Mouse (Mus musculus): ENCODE measurements at regions not wholly inside any gene's neighbourhood (a gene's known extent, or its start where the extent isn't known, plus 50 kb on each side); places are given as distances from the start of the nearest gene placed in this dataset.
A peak's percentile ranks its signal among the peaks of the same experiment; 100 is the strongest.

- Histone ChIP-seq H3K4me3 (no peak overlapping the region), H3K9me3 (no peaks in the 10 kb centered on the region), H3K4me1 (no peaks in the 10 kb centered on the region), H3K27me3 (no peaks in the 10 kb centered on the region), H3K27ac (replicated peaks) (no peak overlapping the region), H3K9ac (replicated peaks) (no peak overlapping the region), H3K4me2 (replicated peaks) (no peak overlapping the region), H3K36me3 (no peaks in the 10 kb centered on the region)
- WGBS = 84% methylated on average over 4 of the region's 4 CpGs
- ATAC-seq (replicated peaks) = no peak
These were observed 276.2 kb upstream of the Chrm3 start for GRCm38 (mm10) chr13:10636859-10637258.

- no peaks in the 10 kb centered on the region for H3K36me3 ChIP-seq
- H3K9ac ChIP-seq (replicated peaks) = no peak overlapping the region
- H3K4me2 ChIP-seq (replicated peaks) = no peak overlapping the region
- H3K9me3 ChIP-seq = no peaks in the 10 kb centered on the region
- no peak overlapping the region for H3K27ac ChIP-seq (replicated peaks)
- H3K4me3 ChIP-seq = no peak overlapping the region
- 41% methylated on average over 2 of the region's 2 CpGs for WGBS
- no peaks in the 10 kb centered on the region for H3K4me1 ChIP-seq
- ATAC-seq (replicated peaks) = no peak
- H3K27me3 ChIP-seq = no peaks in the 10 kb centered on the region
These were observed 269.8 kb upstream of the Chrm3 start for GRCm38 (mm10) chr13:10630467-10630866.

GRCm38 (mm10) chr13:10619661-10620060 is 259.0 kb upstream of the Chrm3 start:
- H3K4me1 ChIP-seq = no peaks in the 10 kb centered on the region
- ATAC-seq (replicated peaks) = peak; percentile 80
- no peaks in the 10 kb centered on the region for H3K36me3 ChIP-seq
- H3K4me2 ChIP-seq (replicated peaks) = no peak overlapping the region
- H3K27me3 ChIP-seq = no peaks in the 10 kb centered on the region
- no peak overlapping the region for H3K9ac ChIP-seq (replicated peaks)
- H3K4me3 ChIP-seq = no peak overlapping the region
- no peaks in the 10 kb centered on the region for H3K9me3 ChIP-seq
- H3K27ac ChIP-seq (replicated peaks) = no peak overlapping the region

- Histone ChIP-seq H3K27me3 (no peaks in the 10 kb centered on the region), H3K4me3 (no peak overlapping the region), H3K9me3 (no peaks in the 10 kb centered on the region), H3K9ac (replicated peaks) (no peak overlapping the region), H3K27ac (replicated peaks) (no peak overlapping the region), H3K36me3 (no peaks in the 10 kb centered on the region), H3K4me1 (no peaks in the 10 kb centered on the region), H3K4me2 (replicated peaks) (no peak overlapping the region)
- ATAC-seq (replicated peaks) = no peak
- 71% methylated on average over 3 of the region's 3 CpGs for WGBS
These were observed 257.8 kb upstream of the Chrm3 start for GRCm38 (mm10) chr13:10618421-10618954.

- no peaks in the 10 kb centered on the region for H3K27me3 ChIP-seq
- H3K9me3 ChIP-seq = no peaks in the 10 kb centered on the region
- ATAC-seq (replicated peaks) = no peak
- no peak overlapping the region for H3K9ac ChIP-seq (replicated peaks)
- H3K36me3 ChIP-seq = no peaks in the 10 kb centered on the region
- H3K27ac ChIP-seq (replicated peaks) = no peak overlapping the region
- no peaks in the 10 kb centered on the region for H3K4me1 ChIP-seq
- no peak overlapping the region for H3K4me2 ChIP-seq (replicated peaks)
- H3K4me3 ChIP-seq = no peak overlapping the region
- 55% methylated on average over 5 of the region's 5 CpGs for WGBS
These were observed 214.3 kb upstream of the Chrm3 start for GRCm38 (mm10) chr13:10574951-10575350.

- no peak for ATAC-seq (replicated peaks)
- no peaks in the 10 kb centered on the region for H3K36me3 ChIP-seq
These were observed 206.2 kb upstream of the Chrm3 start for GRCm38 (mm10) chr13:10566825-10567224.

GRCm38 (mm10) chr13:10557559-10557958 is 196.9 kb upstream of the Chrm3 start:
- Histone ChIP-seq H3K9me3 (no peaks in the 10 kb centered on the region), H3K27me3 (no peaks in the 10 kb centered on the region), H3K4me1 (no peaks in the 10 kb centered on the region), H3K27ac (replicated peaks) (no peak overlapping the region), H3K9ac (replicated peaks) (no peak overlapping the region), H3K4me3 (no peak overlapping the region), H3K36me3 (no peaks in the 10 kb centered on the region), H3K4me2 (replicated peaks) (no peak overlapping the region)
- 69% methylated on average over 1 of the region's 1 CpGs for WGBS
- ATAC-seq (replicated peaks) = no peak

More at GRCm38 (mm10) chr13:10566825-10567224, 206.2 kb upstream of the Chrm3 start:
- Histone ChIP-seq H3K27ac (replicated peaks) (no peak overlapping the region), H3K4me1 (no peaks in the 10 kb centered on the region), H3K9ac (replicated peaks) (no peak overlapping the region), H3K27me3 (no peaks in the 10 kb centered on the region), H3K4me3 (no peak overlapping the region), H3K9me3 (no peaks in the 10 kb centered on the region), H3K4me2 (replicated peaks) (no peak overlapping the region)
- 95% methylated on average over 1 of the region's 1 CpGs for WGBS

- no peak for ATAC-seq (replicated peaks)
- WGBS = 77% methylated on average over 2 of the region's 2 CpGs
- H3K36me3 ChIP-seq = no peaks in the 10 kb centered on the region
These were observed 193.9 kb upstream of the Chrm3 start for GRCm38 (mm10) chr13:10554595-10554994.

GRCm38 (mm10) chr13:10542723-10543122 is 182.1 kb upstream of the Chrm3 start:
- Histone ChIP-seq H3K4me3 (no peak overlapping the region), H3K27ac (replicated peaks) (no peak overlapping the region), H3K9ac (replicated peaks) (no peak overlapping the region), H3K9me3 (no peaks in the 10 kb centered on the region), H3K36me3 (no peaks in the 10 kb centered on the region), H3K27me3 (no peaks in the 10 kb centered on the region), H3K4me2 (replicated peaks) (no peak overlapping the region), H3K4me1 (no peaks in the 10 kb centered on the region)
- 97% methylated on average over 1 of the region's 1 CpGs for WGBS
- ATAC-seq (replicated peaks) = no peak

More at GRCm38 (mm10) chr13:10554595-10554994, 193.9 kb upstream of the Chrm3 start:
- no peaks in the 10 kb centered on the region for H3K27me3 ChIP-seq
- H3K27ac ChIP-seq (replicated peaks) = no peak overlapping the region
- H3K4me2 ChIP-seq (replicated peaks) = no peak overlapping the region
- no peak overlapping the region for H3K9ac ChIP-seq (replicated peaks)
- no peaks in the 10 kb centered on the region for H3K4me1 ChIP-seq
- H3K9me3 ChIP-seq = no peaks in the 10 kb centered on the region
- H3K4me3 ChIP-seq = no peak overlapping the region

GRCm38 (mm10) chr13:10540197-10540940 is 179.7 kb upstream of the Chrm3 start:
- Histone ChIP-seq H3K4me3 (no peak overlapping the region), H3K9ac (replicated peaks) (no peak overlapping the region), H3K4me2 (replicated peaks) (no peak overlapping the region), H3K27me3 (no peaks in the 10 kb centered on the region), H3K9me3 (no peaks in the 10 kb centered on the region), H3K36me3 (no peaks in the 10 kb centered on the region), H3K4me1 (no peaks in the 10 kb centered on the region), H3K27ac (replicated peaks) (no peak overlapping the region)
- 74% methylated on average over 8 of the region's 8 CpGs for WGBS
- peak; percentile 48; the same call in 1 of the 2 replicates for ATAC-seq (replicated peaks)

GRCm38 (mm10) chr13:10538927-10539326 is 178.3 kb upstream of the Chrm3 start:
- no peak for ATAC-seq (replicated peaks)
- Histone ChIP-seq H3K4me2 (replicated peaks) (no peak overlapping the region), H3K4me1 (no peaks in the 10 kb centered on the region), H3K27me3 (no peaks in the 10 kb centered on the region), H3K27ac (replicated peaks) (no peak overlapping the region), H3K4me3 (no peak overlapping the region), H3K9me3 (no peaks in the 10 kb centered on the region), H3K9ac (replicated peaks) (no peak overlapping the region), H3K36me3 (no peaks in the 10 kb centered on the region)
- WGBS = 80% methylated on average over 4 of the region's 4 CpGs

- 57% methylated on average over 2 of the region's 2 CpGs for WGBS
- Histone ChIP-seq H3K9ac (replicated peaks) (no peak overlapping the region), H3K4me3 (no peak overlapping the region), H3K36me3 (no peaks in the 10 kb centered on the region), H3K27me3 (no peaks in the 10 kb centered on the region), H3K27ac (replicated peaks) (peak overlapping the region; percentile 11; the same call in 1 of the 2 replicates), H3K4me2 (replicated peaks) (no peak overlapping the region), H3K9me3 (no peaks in the 10 kb centered on the region), H3K4me1 (peaks cover 7% of the 10 kb centered on the region)
- peak; percentile 81 for ATAC-seq (replicated peaks)
These were observed 166.6 kb upstream of the Chrm3 start for GRCm38 (mm10) chr13:10527251-10527650.

Data from forebrain, embryonic 15.5 days (tissue).